17 mouse cellular contexts compared by ENCODE assay signal in genomic region chr8:61533356-61533926, GRCm38 (mm10). TPM values are rescaled to one million over a fixed set of nuclear protein-coding genes. Genes with fewer than 3 reads are reported as not detected.
DNase-seq lines count a peak whose midpoint lies in the region; ATAC-seq and TF ChIP-seq lines count a peak whose summit lies in the region.
"Had no signal": no experiment of that assay in that cellular context is flagged by ENCODE, and none has a peak within 500 bp of the region (broad histone marks: within the 10 kb centered on the region; RNA-seq: fewer than 3 reads in every experiment).

No protein-coding gene starts in this region.

- no peaks in the 10 kb centered on the region for H3K9me3 ChIP-seq in MEL (replicated peaks; ENCODE audit: insufficient read depth, low read length)
- no peaks in the 10 kb centered on the region for H3K9me3 ChIP-seq in intestine, postnatal 0 days (ENCODE audit: control insufficient read depth)
- H3K9me3 ChIP-seq in stomach, postnatal 0 days (ENCODE audit: control insufficient read depth, low read length), result no peaks in the 10 kb centered on the region
- H3K9me3 ChIP-seq: embryonic facial prominence, embryonic 12.5 days; liver, embryonic 15.5 days; midbrain, embryonic 12.5 days had no signal

- peaks cover 0 to 4% of the 10 kb centered on the region in 2 experiments; a peak in 1 of 4 replicates for H3K4me1 ChIP-seq in MEL (ENCODE audit: control insufficient read depth in 1 of 2, insufficient read depth in 2 of 2, low read length in 2 of 2)
- H3K4me1 ChIP-seq in intestine, postnatal 0 days (replicated peaks; ENCODE audit: control insufficient read depth, insufficient read depth, low read length), result 0 out of 2 replicates have a peak, but pooled peaks cover 3% of the 10 kb centered on the region
- no peaks in the 10 kb centered on the region for H3K4me1 ChIP-seq in stomach, postnatal 0 days (replicated peaks; ENCODE audit: control insufficient read depth, insufficient read depth)
- H3K4me1 ChIP-seq: liver, embryonic 15.5 days; midbrain, embryonic 12.5 days had no signal

- no peaks in the 10 kb centered on the region for H3K79me2 ChIP-seq in MEL (ENCODE audit: control insufficient read depth, insufficient read depth, low read length, poor library complexity)

- WGBS in intestine, postnatal 0 days, result 48% methylated on average over 16 of the region's 16 CpGs
- WGBS in stomach, postnatal 0 days, result 51% methylated on average over 16 of the region's 16 CpGs

- no peak for TF ChIP-seq POLR2A in MEL (IDR thresholded peaks at IDR 0.05; ENCODE audit: control insufficient read depth in 1 of 2, insufficient read depth in 1 of 2, low read depth in 1 of 2, low read length in 2 of 2, poor library complexity in 1 of 2)

- no peak for TF ChIP-seq RAD21 in MEL (IDR thresholded peaks at IDR 0.05; ENCODE audit: low read depth, low read length)

- no peak for TF ChIP-seq CTCF in MEL (IDR thresholded peaks at IDR 0.05 in 2 of 3, conservative IDR thresholded peaks at IDR 0.05 in 1 of 3; ENCODE audit: control insufficient read depth in 1 of 3, insufficient read depth in 1 of 3, low read depth in 2 of 3, low read length in 3 of 3, poor library complexity in 1 of 3, severe bottlenecking in 1 of 3)
- TF ChIP-seq CTCF in intestine, postnatal 0 days (IDR thresholded peaks at IDR 0.05; ENCODE audit: low read depth), result peak; percentile 49
- 0 out of 2 replicates have a peak, but pooled peaks have one; percentile 13 for TF ChIP-seq CTCF in stomach, postnatal 0 days (IDR thresholded peaks at IDR 0.05; ENCODE audit: low read depth)

- peak; percentile 71 for DNase-seq in kidney, adult 9 months
- DNase-seq in kidney, adult 18-20 months, result no peak
- DNase-seq in MEL (ENCODE audit: low read depth, low spot score), result peak; percentile 6
- peak; percentile 33 for DNase-seq in stomach, postnatal 0 days (ENCODE audit: low spot score)
- no peak for DNase-seq in frontal cortex, postnatal 10 days (ENCODE audit: low spot score in 2 of 2)
- DNase-seq in layer of hippocampus, adult 8-10 months (ENCODE audit: low spot score in 2 of 2), result no peak
- DNase-seq: cerebellum, postnatal 14 days; gastrocnemius, postnatal 10 days; heart, adult 2 months; heart, postnatal 10 days; left cerebral cortex, postnatal 4 days; lung, postnatal 36 days had no signal

- no peak overlapping the region for H3K4me3 ChIP-seq in MEL (ENCODE audit: control insufficient read depth in 1 of 2, insufficient read depth in 1 of 2, low read depth in 2 of 2, low read length in 2 of 2)
- no peak overlapping the region for H3K4me3 ChIP-seq in intestine, postnatal 0 days (ENCODE audit: low read depth, low read length)
- H3K4me3 ChIP-seq in stomach, postnatal 0 days (ENCODE audit: low read depth, low read length), result no peak overlapping the region
- H3K4me3 ChIP-seq: embryonic facial prominence, embryonic 12.5 days; heart, adult 2 months; liver, embryonic 15.5 days; midbrain, embryonic 12.5 days had no signal

- no peak overlapping the region for H3K9ac ChIP-seq in MEL (ENCODE audit: control insufficient read depth, low read depth, low read length, poor library complexity, severe bottlenecking)
- no peak overlapping the region for H3K9ac ChIP-seq in intestine, postnatal 0 days (ENCODE audit: low read depth, low read length)
- no peak overlapping the region for H3K9ac ChIP-seq in stomach, postnatal 0 days (ENCODE audit: low read length)
- H3K9ac ChIP-seq: embryonic facial prominence, embryonic 12.5 days; liver, embryonic 15.5 days; midbrain, embryonic 12.5 days had no signal

- peak; percentile 83 for ATAC-seq in intestine, postnatal 0 days
- no peak for ATAC-seq in stomach, postnatal 0 days (ENCODE audit: low FRiP score, low TSS enrichment)
- ATAC-seq: Patski had no signal

- H3K4me2 ChIP-seq in intestine, postnatal 0 days (replicated peaks; ENCODE audit: low read depth), result no peak overlapping the region
- H3K4me2 ChIP-seq in stomach, postnatal 0 days (replicated peaks; ENCODE audit: low read depth), result no peak overlapping the region
- H3K4me2 ChIP-seq: embryonic facial prominence, embryonic 12.5 days; liver, embryonic 15.5 days; midbrain, embryonic 12.5 days had no signal

- H3K27me3 ChIP-seq in MEL (ENCODE audit: control insufficient read depth in 1 of 2, insufficient read depth in 2 of 2, low read length in 2 of 2), result no peaks in the 10 kb centered on the region
- no peaks in the 10 kb centered on the region for H3K27me3 ChIP-seq in intestine, postnatal 0 days (replicated peaks; ENCODE audit: control insufficient read depth, insufficient read depth, low read length)
- H3K27me3 ChIP-seq in stomach, postnatal 0 days (ENCODE audit: control insufficient read depth, insufficient read depth, low read length), result no peaks in the 10 kb centered on the region
- H3K27me3 ChIP-seq: embryonic facial prominence, embryonic 12.5 days; liver, embryonic 15.5 days; midbrain, embryonic 12.5 days; Patski had no signal

- no peak for TF ChIP-seq EP300 in MEL (IDR thresholded peaks at IDR 0.05; ENCODE audit: low read depth in 1 of 2, low read length in 2 of 2)
- TF ChIP-seq EP300 in stomach, postnatal 0 days (optimal IDR thresholded peaks at IDR 0.05), result no peak

- 0 out of 4 replicates have a peak, but pooled peaks cover 0 to 2% of the 10 kb centered on the region in 2 experiments for H3K36me3 ChIP-seq in MEL (ENCODE audit: control insufficient read depth in 1 of 2, insufficient read depth in 2 of 2, low read length in 2 of 2)
- peaks cover 55% of the 10 kb centered on the region for H3K36me3 ChIP-seq in intestine, postnatal 0 days (ENCODE audit: control insufficient read depth, insufficient read depth)
- peaks cover 8% of the 10 kb centered on the region for H3K36me3 ChIP-seq in stomach, postnatal 0 days (ENCODE audit: control insufficient read depth, insufficient read depth, low read length)

- H3K27ac ChIP-seq in MEL (ENCODE audit: control insufficient read depth, low read depth, low read length), result no peak overlapping the region
- no peak overlapping the region for H3K27ac ChIP-seq in intestine, postnatal 0 days (ENCODE audit: low read depth, low read length)
- no peak overlapping the region for H3K27ac ChIP-seq in stomach, postnatal 0 days (replicated peaks)
- H3K27ac ChIP-seq: embryonic facial prominence, embryonic 12.5 days; heart, adult 2 months; liver, embryonic 15.5 days; midbrain, embryonic 12.5 days had no signal

TF ChIP-seq in MEL, 35 proteins besides CTCF, POLR2A, EP300 and RAD21:
- TF ChIP-seq MEF2A (IDR thresholded peaks at IDR 0.05; ENCODE audit: extremely low read depth, insufficient replicate concordance, low read depth, low read length, poor library complexity, severe bottlenecking), result no peak

RNA-seq across cellular contexts. Expression of gene Cbr4, which starts 45.9 kb away (rescaled TPM):
- 15.4 and 19.7 TPM in 2 replicates for total RNA-seq in MEL (2012; rRNA removed)
- polyA plus RNA-seq in MEL (2012; ENCODE audit: insufficient read depth in 1 of 2, insufficient read length in 2 of 2, low read depth in 1 of 2, low replicate concordance in 2 of 2, missing spikeins in 1 of 2), result 10 to 100 TPM in 1 of 2 experiments, not detected in 1; 15.8 TPM
- polyA plus RNA-seq in intestine, postnatal 0 days (2015; fragmentation: Nextera tagmentation; extraction: Ambion mirVana), result 50.2 and 51.2 TPM in 2 replicates
- 42.7 and 47.0 TPM in 2 replicates for polyA plus RNA-seq in stomach, postnatal 0 days (2015; fragmentation: Nextera tagmentation; extraction: Ambion mirVana)
- total RNA-seq in layer of hippocampus, adult 8-10 months (2022), result 10 to 100 TPM; 21.2 to 24.0 (median 22.8) TPM

Comparison
In these comparisons a context has a peak if more than half of its experiments do, and no peak if none do; other contexts are left out.
1. DNase-seq: peak in kidney, adult 9 months (single experiment), MEL (single experiment) and stomach, postnatal 0 days (single experiment); none in kidney, adult 18-20 months (single experiment), frontal cortex, postnatal 10 days (0 of 2) and layer of hippocampus, adult 8-10 months (0 of 2).
2. CTCF ChIP-seq: peak in intestine, postnatal 0 days (single experiment) and stomach, postnatal 0 days (single experiment); none in MEL (0 of 3).